Mouse (Mus musculus): Measurements from ENCODE around the gene Crxos.
A peak's percentile ranks its signal among the peaks of the same experiment; 100 is the strongest.
"Not testable (repeated sequence)": the region's sequence is repeated elsewhere in the genome, so short reads cannot be mapped to it uniquely, and the experiment has no call there.

The Crxos gene

DNA sequence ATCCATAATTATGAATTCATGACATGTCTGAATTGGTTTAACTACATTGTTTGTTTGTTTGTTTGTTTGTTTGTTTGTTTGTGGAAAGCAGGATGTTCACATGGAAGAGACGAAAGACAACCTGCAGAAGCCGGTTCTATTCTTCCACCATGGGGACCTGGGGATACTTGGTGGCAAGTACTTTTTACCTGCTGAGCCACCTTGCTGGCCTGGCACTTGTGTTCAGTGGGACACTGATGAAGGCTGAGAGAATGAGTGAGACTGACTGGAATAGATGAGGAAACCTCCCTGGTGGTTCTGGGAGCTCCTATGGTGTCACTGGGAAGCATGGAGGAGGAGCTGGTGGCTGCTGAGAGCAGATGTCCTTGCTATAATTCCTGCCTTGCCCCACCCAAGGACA, at the start of gene Crxos:
Gene Crxos, plus strand, starts transcription at position 301 of the 400 bp plus-strand sequence.
- no peak for DNase-seq (ENCODE audit: low read depth, low spot score)

DNA sequence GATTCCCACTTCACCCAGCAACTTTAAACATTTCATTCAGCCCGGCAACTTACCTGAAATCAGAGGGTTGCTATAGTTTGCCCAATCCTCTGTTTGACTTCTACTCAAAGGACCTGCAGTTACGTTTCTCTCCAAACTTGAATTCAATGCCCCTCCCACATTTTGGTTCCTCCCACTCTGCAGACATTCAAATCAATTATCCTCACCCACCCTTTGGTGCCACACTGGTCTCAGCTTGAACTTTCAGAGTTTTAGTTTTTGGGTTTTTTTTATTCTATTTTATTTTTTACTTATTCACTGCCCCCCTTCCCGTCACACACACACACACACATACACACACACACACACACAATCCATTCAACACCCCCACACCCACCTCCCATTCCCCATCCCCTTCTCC, 42.8 kb upstream of the Crxos start, which contains the start of gene Obox6:
Gene Obox6, minus strand, starts transcription at position 101 of the 400 bp plus-strand sequence.
- DNase-seq (ENCODE audit: low read depth, low spot score), result no peak

DNA sequence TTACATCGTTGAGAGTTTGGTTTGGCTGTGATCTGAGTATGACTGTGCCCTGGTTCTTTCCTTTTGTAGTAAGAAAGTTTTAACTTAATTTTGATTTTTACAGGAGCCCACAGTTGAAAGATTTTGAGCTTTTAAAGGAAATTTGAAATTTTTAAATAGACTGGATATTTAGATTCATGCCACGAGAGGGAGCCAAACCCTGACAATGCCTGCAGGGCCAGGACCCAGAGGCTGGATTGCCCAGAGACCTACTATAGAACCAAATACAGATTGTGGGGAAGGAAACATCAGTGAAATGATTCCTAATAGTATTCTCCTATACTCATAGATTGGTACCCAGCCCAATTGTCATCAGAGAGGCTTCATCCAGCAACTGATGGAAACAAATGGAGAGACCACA, 22.8 kb upstream of the Crxos start:
- DNase-seq (ENCODE audit: low read depth, low spot score), result peak; percentile 20

DNA sequence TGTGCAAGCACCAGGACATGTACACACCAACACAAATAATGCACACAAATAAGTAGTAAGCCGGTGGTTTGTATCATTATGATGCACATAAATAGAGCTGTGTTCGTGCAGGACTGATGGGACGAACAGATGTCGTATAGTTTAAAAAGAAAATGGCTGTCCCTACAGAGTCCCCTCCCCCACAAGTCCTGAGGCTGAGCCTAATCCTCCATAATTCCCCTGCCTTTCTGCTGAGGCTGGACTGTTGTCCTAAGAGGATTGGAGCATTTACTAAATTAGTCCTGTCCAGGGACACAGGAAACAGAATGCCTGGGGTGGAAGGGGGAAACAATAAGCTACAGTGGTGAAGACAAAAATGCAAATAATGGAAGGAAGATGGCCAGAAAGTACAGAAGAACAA, 18.3 kb upstream of the Crxos start:
- no peak for DNase-seq (ENCODE audit: low read depth, low spot score)

GRCm38 (mm10) chr7:15879756-15880155, 2.7 kb upstream of the Crxos start, which contains the start of gene Crx:
Gene Crx (minus strand): TSS chr7:15879968.
- no peak for DNase-seq (ENCODE audit: low read depth, low spot score)

- DNase-seq (ENCODE audit: low read depth, low spot score), result no peak
Observed at GRCm38 (mm10) chr7:15881388-15881787, 1.0 kb upstream of the Crxos start.

DNA sequence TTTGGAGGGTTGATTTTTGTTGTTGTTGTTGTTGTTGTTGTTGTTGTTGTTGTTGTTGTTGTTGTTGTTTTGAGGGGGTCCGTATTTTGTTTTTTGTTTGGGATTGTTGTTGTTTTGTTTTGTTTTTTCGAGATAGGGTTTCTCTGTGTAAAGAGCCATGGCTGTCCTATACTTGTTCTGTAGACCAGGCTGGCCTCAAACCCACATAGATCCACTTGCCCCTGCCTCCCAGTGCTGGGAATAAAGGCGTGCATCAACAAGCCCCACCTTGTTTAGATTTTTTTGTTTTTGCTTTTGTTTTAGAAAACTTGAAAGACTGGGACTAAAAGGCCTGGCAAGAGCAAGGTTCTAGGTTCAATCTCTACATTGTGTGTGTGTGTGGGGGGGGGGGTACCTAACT, 586 bp upstream of the Crxos start:
- no peak for DNase-seq (ENCODE audit: low read depth, low spot score)

DNA sequence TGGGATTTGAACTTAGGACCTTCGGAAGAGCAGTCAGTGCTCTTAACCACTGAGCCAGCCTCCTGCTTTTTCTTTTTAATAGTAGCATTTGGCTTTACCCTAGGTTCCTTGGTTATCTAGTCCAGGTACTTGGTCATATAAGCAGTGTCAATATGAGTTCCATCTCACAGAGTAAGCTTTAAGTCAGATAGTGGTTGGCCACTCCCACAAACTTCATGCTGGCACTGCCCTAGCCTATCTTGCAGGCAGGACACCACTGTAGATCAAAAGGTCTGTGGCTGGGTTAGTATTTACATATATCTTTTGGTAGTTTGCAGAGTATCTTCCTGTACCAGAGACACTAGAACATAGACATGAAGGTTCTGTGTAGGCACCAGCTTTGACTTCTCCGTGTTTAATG, 1.7 kb downstream of the Crxos start:
- DNase-seq (ENCODE audit: low read depth, low spot score), result no peak

DNA sequence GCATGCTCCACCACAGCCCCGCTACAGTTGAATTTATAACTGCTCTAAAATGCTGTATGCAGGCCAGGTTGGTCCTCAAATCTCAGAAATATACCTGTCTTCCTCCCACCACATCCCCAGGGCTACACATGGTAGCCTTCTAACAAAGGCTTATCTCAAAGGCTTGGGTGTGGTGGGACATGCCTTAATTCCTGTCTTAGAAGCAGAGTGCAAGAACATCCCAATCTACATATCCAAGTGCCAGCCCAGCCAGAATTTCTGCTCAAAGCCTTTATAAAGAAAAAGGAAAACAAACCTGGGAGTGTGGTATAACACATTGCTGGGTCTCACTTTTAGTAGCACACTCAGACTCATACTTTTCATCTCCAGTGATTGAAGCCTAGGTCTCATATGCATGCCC, 11.8 kb downstream of the Crxos start:
- DNase-seq (ENCODE audit: low read depth, low spot score), result peak; percentile 69

GRCm38 (mm10) chr7:15901366-15902048, 19.1 kb downstream of the Crxos start:
- DNase-seq (ENCODE audit: low read depth, low spot score), result peak; percentile 72

- no peak for DNase-seq (ENCODE audit: low read depth, low spot score)
Observed at GRCm38 (mm10) chr7:15905861-15906260, 23.4 kb downstream of the Crxos start.

DNA sequence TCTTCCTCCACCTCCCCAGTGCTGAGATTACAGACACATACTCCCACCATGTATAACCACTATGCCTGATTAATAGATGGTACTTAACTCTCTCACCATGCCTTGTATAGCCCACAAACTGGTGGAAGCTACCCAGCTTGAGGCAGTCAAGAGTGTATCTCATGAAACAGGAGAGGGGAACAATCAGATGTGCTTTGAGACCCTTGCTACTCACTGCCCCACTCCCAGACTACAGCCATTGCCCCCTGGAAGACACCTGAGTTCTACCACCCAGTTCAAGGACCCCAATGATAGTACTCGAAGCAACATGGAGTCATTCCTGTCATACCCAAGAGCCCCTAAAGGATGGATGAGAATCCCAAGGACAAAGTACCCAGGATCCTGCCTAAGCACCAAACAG, 24.2 kb downstream of the Crxos start:
- no peak for DNase-seq (ENCODE audit: low read depth, low spot score)

DNA sequence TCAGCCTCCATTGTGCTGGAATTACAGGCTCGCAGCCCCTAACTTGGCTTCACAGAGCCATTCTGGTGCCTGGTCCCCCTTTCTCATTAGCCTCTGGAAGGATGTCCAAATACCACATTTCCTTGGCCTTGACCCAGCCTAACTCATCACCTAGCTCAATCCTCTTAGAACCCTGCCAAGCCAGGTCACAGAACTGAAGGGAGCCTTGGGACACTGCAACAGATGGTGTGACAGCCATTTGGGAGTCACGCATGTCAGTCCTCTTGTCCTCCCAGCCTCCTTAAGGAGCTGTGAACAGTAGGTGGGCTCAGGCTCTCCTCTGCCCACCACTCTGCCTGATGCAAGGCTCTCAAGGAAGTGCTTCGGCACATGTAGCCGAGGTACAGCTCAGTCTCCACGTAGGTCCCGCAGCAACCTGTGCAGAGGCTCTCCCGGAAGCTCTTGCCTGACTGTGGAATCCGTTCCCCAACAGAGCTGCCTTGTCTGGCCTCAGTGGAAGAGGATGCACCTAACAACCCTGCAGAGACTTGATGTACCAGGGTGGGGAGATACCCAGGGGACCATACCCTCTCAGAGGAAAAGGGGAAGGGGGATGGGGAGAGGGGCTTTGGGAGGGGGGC, 25.7 kb downstream of the Crxos start:
- DNase-seq (ENCODE audit: low read depth, low spot score), result no peak

- DNase-seq (ENCODE audit: low read depth, low spot score), result no peak
Observed at GRCm38 (mm10) chr7:15910521-15910920, 28.1 kb downstream of the Crxos start.

GRCm38 (mm10) chr7:15912183-15912582, 29.8 kb downstream of the Crxos start:
- peak; percentile 93 for DNase-seq (ENCODE audit: low read depth, low spot score)

DNA sequence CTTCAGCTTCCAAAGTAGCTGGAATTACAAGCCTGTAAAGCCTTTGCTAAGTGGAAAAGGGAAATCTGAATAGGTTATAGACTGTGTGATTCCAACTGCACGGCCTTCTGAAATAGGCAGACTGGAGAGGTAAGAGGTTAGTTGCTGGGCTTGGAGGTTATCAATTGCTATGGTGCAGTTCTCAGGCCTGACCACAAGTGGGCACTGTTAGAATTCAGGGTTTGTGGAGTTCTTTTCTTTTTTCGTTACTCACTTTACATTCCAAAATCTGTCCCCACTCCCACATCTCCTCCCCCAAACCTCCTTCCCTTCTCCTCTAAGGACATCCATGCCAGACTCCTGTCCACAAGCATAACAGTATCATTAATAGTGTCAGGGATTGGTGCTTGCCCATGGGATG, 31.8 kb downstream of the Crxos start:
- DNase-seq (ENCODE audit: low read depth, low spot score), result peak; percentile 75

GRCm38 (mm10) chr7:15914751-15915150, 32.3 kb downstream of the Crxos start:
- DNase-seq (ENCODE audit: low read depth, low spot score), result no peak

GRCm38 (mm10) chr7:15915695-15916094, 33.3 kb downstream of the Crxos start:
- not testable (repeated sequence) for DNase-seq (ENCODE audit: low read depth, low spot score)

- no peak for DNase-seq (ENCODE audit: low read depth, low spot score)
Observed at GRCm38 (mm10) chr7:15916134-15916723, 33.8 kb downstream of the Crxos start.

DNA sequence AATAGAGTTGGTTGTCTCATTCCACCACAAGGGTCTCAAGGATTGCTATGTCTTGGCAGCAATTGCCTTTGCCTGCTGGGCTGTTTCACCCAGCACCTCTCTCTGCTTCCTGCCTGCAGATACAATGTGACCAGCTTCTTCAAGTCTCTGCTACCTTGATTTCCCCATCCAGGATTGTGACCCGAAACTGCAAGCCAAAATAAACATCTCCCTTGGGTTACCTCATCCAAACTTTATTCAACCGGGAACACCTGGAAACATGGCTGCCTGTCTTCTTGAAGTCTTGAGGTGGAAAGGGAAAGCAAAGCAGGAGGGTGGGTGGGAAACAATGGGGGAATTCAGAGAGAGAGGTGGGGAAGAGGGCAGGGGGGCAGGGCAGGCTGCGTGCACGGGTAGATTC, 34.6 kb downstream of the Crxos start:
- no peak for DNase-seq (ENCODE audit: low read depth, low spot score)

GRCm38 (mm10) chr7:15918371-15918770, 36.0 kb downstream of the Crxos start:
- DNase-seq (ENCODE audit: low read depth, low spot score), result no peak

- no peak for DNase-seq (ENCODE audit: low read depth, low spot score)
Observed at GRCm38 (mm10) chr7:15919947-15920346, 37.5 kb downstream of the Crxos start.

GRCm38 (mm10) chr7:15920645-15921190, 38.3 kb downstream of the Crxos start:
- DNase-seq (ENCODE audit: low read depth, low spot score), result no peak

All from ES-CJ7 (cell line).